In the genomic region with DNA sequence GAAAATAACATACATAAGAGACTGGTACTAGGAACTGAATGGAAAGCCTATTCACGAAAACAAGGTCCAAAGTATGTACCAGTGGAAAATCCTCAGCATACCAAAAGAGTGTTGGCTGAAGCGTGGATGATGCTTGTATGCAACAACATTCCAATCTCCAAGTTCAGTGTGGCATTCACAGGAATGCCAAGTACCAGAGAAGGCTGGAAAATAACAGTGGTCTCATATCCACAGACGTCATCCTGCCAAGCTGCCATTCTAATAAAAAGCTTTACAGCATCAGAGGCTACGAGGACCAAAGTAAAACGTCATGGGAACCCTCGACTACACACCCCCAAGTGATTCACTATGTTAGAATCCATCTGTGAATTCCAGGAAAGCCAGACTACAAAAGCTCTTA, we compare ENCODE assay signal across 24 mouse cellular contexts.
DNase-seq lines count a peak whose midpoint lies in the region; ATAC-seq and TF ChIP-seq lines count a peak whose summit lies in the region.
"Had no signal": no experiment of that assay in that cellular context is flagged by ENCODE, and none has a peak within 500 bp of the region (broad histone marks: within the 10 kb centered on the region; RNA-seq: fewer than 3 reads in every experiment).

No protein-coding gene starts in this region.

- H3K36me3 ChIP-seq in heart, embryonic 12.5 days: no peaks in the 10 kb centered on the region
- no peaks in the 10 kb centered on the region for H3K36me3 ChIP-seq in limb, embryonic 14.5 days (ENCODE audit: control insufficient read depth, insufficient read depth, low read length)
- no peaks in the 10 kb centered on the region for H3K36me3 ChIP-seq in limb, embryonic 10.5 days
- H3K36me3 ChIP-seq: forebrain, embryonic 12.5 days; G1E; hindbrain, embryonic 10.5 days; intestine, embryonic 15.5 days; limb, embryonic 12.5 days; liver, embryonic 12.5 days; midbrain, embryonic 13.5 days had no signal

- no peak for DNase-seq in heart, postnatal 14 days
- peak; percentile 6 for DNase-seq in limb, embryonic 14.5 days (ENCODE audit: low spot score)
- DNase-seq in limb, embryonic 10.5 days (ENCODE audit: low spot score): no peak
- peak; percentile 29 for DNase-seq in heart, postnatal 4 days
- no peak for DNase-seq in left cerebral cortex, adult 2 months (ENCODE audit: extremely low spot score in 1 of 2, low spot score in 2 of 2)
- no peak for DNase-seq in ovary, adult 18-20 months (ENCODE audit: low spot score)
- DNase-seq: adrenal gland, adult 8-10 months; B cell, adult 2 months; cerebellum, adult 11-12 months; cerebellum, postnatal 10 days; gastrocnemius, postnatal 36 days; kidney, adult 8-10 months; kidney, postnatal 10 days; lung, embryonic 14.5 days had no signal

- WGBS in heart, embryonic 12.5 days: 28% methylated on average over 6 of the region's 6 CpGs
- 52% methylated on average over 6 of the region's 6 CpGs for WGBS in limb, embryonic 14.5 days
- WGBS in limb, embryonic 10.5 days: 88% methylated on average over 6 of the region's 6 CpGs

- H3K27ac ChIP-seq in heart, embryonic 12.5 days (ENCODE audit: poor library complexity, severe bottlenecking): peak overlapping the region; percentile 31; the same call in 1 of the 2 replicates
- H3K27ac ChIP-seq in limb, embryonic 14.5 days (replicated peaks; ENCODE audit: low read depth, low read length): no peak overlapping the region
- H3K27ac ChIP-seq in limb, embryonic 10.5 days: no peak overlapping the region
- H3K27ac ChIP-seq in left cerebral cortex, adult 2 months: no peak overlapping the region
- H3K27ac ChIP-seq: forebrain, embryonic 12.5 days; hindbrain, embryonic 10.5 days; intestine, embryonic 15.5 days; limb, embryonic 12.5 days; liver, embryonic 12.5 days; midbrain, embryonic 13.5 days had no signal

- TF ChIP-seq CTCF in left cerebral cortex, adult 2 months (IDR thresholded peaks at IDR 0.05): no peak

- TF ChIP-seq POLR2A in limb, embryonic 14.5 days (IDR thresholded peaks at IDR 0.05; ENCODE audit: borderline replicate concordance, extremely low read depth, insufficient read depth, insufficient read length): no peak

- intact Hi-C loops in heart, postnatal 14 days (cut with DNase I): no loop called here
- intact Hi-C loops in left cerebral cortex, adult 2 months (cut with DNase I): no loop called here

- H3K9ac ChIP-seq in heart, embryonic 12.5 days: no peak overlapping the region
- no peak overlapping the region for H3K9ac ChIP-seq in limb, embryonic 14.5 days (ENCODE audit: low read depth, low read length, severe bottlenecking)
- H3K9ac ChIP-seq: forebrain, embryonic 12.5 days; intestine, embryonic 15.5 days; limb, embryonic 12.5 days; liver, embryonic 12.5 days; lung, embryonic 14.5 days; midbrain, embryonic 13.5 days had no signal

- no peak overlapping the region for H3K4me3 ChIP-seq in heart, embryonic 12.5 days
- H3K4me3 ChIP-seq in limb, embryonic 14.5 days (replicated peaks; ENCODE audit: low read length): no peak overlapping the region
- H3K4me3 ChIP-seq in limb, embryonic 10.5 days: no peak overlapping the region
- no peak overlapping the region for H3K4me3 ChIP-seq in left cerebral cortex, adult 2 months
- H3K4me3 ChIP-seq: forebrain, embryonic 12.5 days; hindbrain, embryonic 10.5 days; intestine, embryonic 15.5 days; limb, embryonic 12.5 days; liver, embryonic 12.5 days; midbrain, embryonic 13.5 days had no signal

- no peaks in the 10 kb centered on the region for H3K4me1 ChIP-seq in heart, embryonic 12.5 days (replicated peaks)
- no peaks in the 10 kb centered on the region for H3K4me1 ChIP-seq in limb, embryonic 14.5 days (ENCODE audit: control insufficient read depth, insufficient read depth, low read length)
- no peaks in the 10 kb centered on the region for H3K4me1 ChIP-seq in limb, embryonic 10.5 days
- H3K4me1 ChIP-seq: forebrain, embryonic 12.5 days; hindbrain, embryonic 10.5 days; intestine, embryonic 15.5 days; limb, embryonic 12.5 days; liver, embryonic 12.5 days; midbrain, embryonic 13.5 days had no signal

- no peaks in the 10 kb centered on the region for H3K27me3 ChIP-seq in heart, embryonic 12.5 days (replicated peaks)
- no peaks in the 10 kb centered on the region for H3K27me3 ChIP-seq in limb, embryonic 14.5 days (ENCODE audit: control insufficient read depth, insufficient read depth, low read length)
- no peaks in the 10 kb centered on the region for H3K27me3 ChIP-seq in limb, embryonic 10.5 days (ENCODE audit: low read depth, poor library complexity, severe bottlenecking)
- H3K27me3 ChIP-seq: CH12.LX; forebrain, embryonic 12.5 days; intestine, embryonic 15.5 days; limb, embryonic 12.5 days; liver, embryonic 12.5 days; midbrain, embryonic 13.5 days had no signal

- peak; percentile 45; the same call in 1 of the 2 replicates for ATAC-seq in heart, embryonic 12.5 days (ENCODE audit: insufficient number of reproducible peaks, low FRiP score)
- no peak for ATAC-seq in limb, embryonic 14.5 days (ENCODE audit: low FRiP score, low read depth)
- ATAC-seq: hindbrain, embryonic 16.5 days; intestine, embryonic 15.5 days; liver, embryonic 12.5 days; midbrain, embryonic 13.5 days had no signal

- H3K4me2 ChIP-seq in heart, embryonic 12.5 days: peak overlapping the region; percentile 9; the same call in 1 of the 2 replicates
- no peak overlapping the region for H3K4me2 ChIP-seq in limb, embryonic 14.5 days (replicated peaks; ENCODE audit: low read depth, low read length, severe bottlenecking)
- H3K4me2 ChIP-seq: forebrain, embryonic 12.5 days; intestine, embryonic 15.5 days; limb, embryonic 12.5 days; liver, embryonic 12.5 days; lung, embryonic 14.5 days; midbrain, embryonic 13.5 days had no signal

- H3K9me3 ChIP-seq in heart, embryonic 12.5 days (replicated peaks): no peaks in the 10 kb centered on the region
- no peaks in the 10 kb centered on the region for H3K9me3 ChIP-seq in limb, embryonic 14.5 days (ENCODE audit: control insufficient read depth, low read length)
- no peaks in the 10 kb centered on the region for H3K9me3 ChIP-seq in limb, embryonic 10.5 days (replicated peaks)
- H3K9me3 ChIP-seq: forebrain, embryonic 12.5 days; G1E; hindbrain, embryonic 10.5 days; intestine, embryonic 15.5 days; limb, embryonic 12.5 days; liver, embryonic 12.5 days; midbrain, embryonic 13.5 days had no signal

Comparison
In these comparisons a context has a peak if more than half of its experiments do, and no peak if none do; other contexts are left out.
1. DNase-seq: peak in limb, embryonic 14.5 days (single experiment) and heart, postnatal 4 days (single experiment); none in heart, postnatal 14 days (0 of 2), limb, embryonic 10.5 days (single experiment), left cerebral cortex, adult 2 months (0 of 2) and ovary, adult 18-20 months (single experiment).